Mouse (Mus musculus): ENCODE data around the gene Arhgef26. TPM values are rescaled to one million over a fixed set of nuclear protein-coding genes. Genes with fewer than 3 reads are reported as not detected.

The Arhgef26 gene
- total and polyA plus RNA-seq, 2 experiments: 10.4 to 29.2 TPM

DNA sequence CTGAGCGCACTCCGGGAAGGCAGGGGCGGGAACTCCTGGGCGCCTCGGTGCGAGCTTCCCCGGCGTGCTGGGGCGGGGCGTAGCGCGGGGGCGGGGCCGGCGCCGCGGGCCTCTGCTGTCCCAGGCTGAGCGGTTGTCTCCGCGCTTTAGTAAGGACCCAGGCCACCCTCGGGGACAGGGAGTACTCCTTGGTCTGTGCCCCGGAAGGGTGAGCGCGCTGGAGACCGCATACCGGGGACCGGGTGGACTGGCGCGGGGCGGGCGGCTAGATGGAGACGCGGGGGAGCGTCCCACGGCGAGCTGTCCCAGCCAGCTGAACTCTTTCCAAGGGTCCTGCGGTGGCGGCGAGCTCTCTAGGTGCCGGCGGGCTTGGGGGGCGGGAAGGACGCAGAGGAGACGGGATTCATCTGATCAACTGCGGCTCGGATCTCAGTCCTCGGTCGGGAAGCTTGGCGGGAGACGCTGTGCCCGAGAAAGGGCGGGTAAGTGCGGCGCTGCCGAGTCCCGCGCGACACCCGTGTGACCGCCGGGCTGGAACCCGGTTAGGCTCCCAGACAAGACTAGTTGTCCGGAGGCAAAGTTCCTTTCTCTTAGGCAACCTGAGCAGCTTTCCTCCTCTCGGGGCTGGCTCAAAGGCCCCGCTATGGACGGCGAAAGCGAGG is 841 bp downstream of the Arhgef26 start:
- H3K36me3 ChIP-seq (ENCODE audit: control insufficient read depth, insufficient read depth, low read length): peaks cover 22% of the 10 kb centered on the region
- TF ChIP-seq CTCF (IDR thresholded peaks at IDR 0.05; ENCODE audit: low read depth, low read length): no peak
- TF ChIP-seq POLR2A (IDR thresholded peaks at IDR 0.05; ENCODE audit: extremely low read depth, insufficient read depth, low read length): peak; percentile 89
- peaks cover 5% of the 10 kb centered on the region; the same call in 1 of the 2 replicates for H3K4me1 ChIP-seq (ENCODE audit: control insufficient read depth, insufficient read depth, low read length)
- H3K27me3 ChIP-seq (ENCODE audit: control insufficient read depth, insufficient read depth, low read length): no peaks in the 10 kb centered on the region
- H3K4me3 ChIP-seq (ENCODE audit: insufficient read depth, low read depth, low read length): peak overlapping the region; percentile 94
- H3K9ac ChIP-seq (ENCODE audit: low read depth, low read length): peak overlapping the region; percentile 98
- under 1% methylated on average over 67 of the region's 68 CpGs for WGBS
- DNase-seq (ENCODE audit: extremely low read depth, low read depth, low spot score): peak; percentile 70
- peaks cover 7% of the 10 kb centered on the region; the same call in 1 of the 2 replicates for H3K79me2 ChIP-seq (ENCODE audit: control insufficient read depth, insufficient read depth, low read length)
- peak overlapping the region; percentile 98 for H3K27ac ChIP-seq (replicated peaks; ENCODE audit: insufficient read depth, low read depth, low read length)

DNA sequence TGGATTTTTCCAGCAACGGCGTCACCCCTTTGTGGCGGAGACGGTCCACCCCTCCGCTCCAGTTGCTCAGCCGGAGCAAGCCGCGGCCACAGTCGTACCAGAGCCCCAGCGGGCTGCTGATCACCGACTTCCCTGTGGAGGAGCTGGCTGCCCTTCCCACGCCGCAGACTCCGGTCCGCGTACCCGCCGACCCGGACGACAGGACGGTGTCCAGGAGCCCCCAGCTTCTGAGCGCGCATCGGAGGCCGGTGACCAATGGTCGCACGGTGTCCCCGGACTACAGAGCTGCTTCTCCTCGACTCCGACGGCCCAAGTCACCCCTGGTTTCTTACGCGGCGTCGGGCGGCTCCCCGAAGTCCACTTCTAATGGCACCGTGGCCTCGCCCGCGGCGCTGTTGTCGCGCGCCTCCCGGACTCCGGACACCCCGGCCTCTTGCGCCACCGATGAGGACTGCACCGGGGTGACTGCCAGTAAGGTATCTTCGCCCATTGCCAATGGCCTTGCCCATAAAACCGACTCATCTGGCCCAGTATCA is 1.4 kb downstream of the Arhgef26 start:
- H3K9ac ChIP-seq (ENCODE audit: low read depth, low read length): peak overlapping the region; percentile 98
- peaks cover 25% of the 10 kb centered on the region for H3K36me3 ChIP-seq (ENCODE audit: control insufficient read depth, insufficient read depth, low read length)
- TF ChIP-seq CTCF (IDR thresholded peaks at IDR 0.05; ENCODE audit: low read depth, low read length): no peak
- TF ChIP-seq POLR2A (IDR thresholded peaks at IDR 0.05; ENCODE audit: extremely low read depth, insufficient read depth, low read length): peak; percentile 47
- peaks cover 5% of the 10 kb centered on the region; the same call in 1 of the 2 replicates for H3K4me1 ChIP-seq (ENCODE audit: control insufficient read depth, insufficient read depth, low read length)
- under 1% methylated on average over 53 of the region's 53 CpGs for WGBS
- peak overlapping the region; percentile 94 for H3K4me3 ChIP-seq (ENCODE audit: insufficient read depth, low read depth, low read length)
- peak overlapping the region; percentile 98 for H3K27ac ChIP-seq (replicated peaks; ENCODE audit: insufficient read depth, low read depth, low read length)
- DNase-seq (ENCODE audit: extremely low read depth, low read depth, low spot score): peak; percentile 84
- H3K27me3 ChIP-seq (ENCODE audit: control insufficient read depth, insufficient read depth, low read length): no peaks in the 10 kb centered on the region
- peaks cover 7% of the 10 kb centered on the region; the same call in 1 of the 2 replicates for H3K79me2 ChIP-seq (ENCODE audit: control insufficient read depth, insufficient read depth, low read length)

DNA sequence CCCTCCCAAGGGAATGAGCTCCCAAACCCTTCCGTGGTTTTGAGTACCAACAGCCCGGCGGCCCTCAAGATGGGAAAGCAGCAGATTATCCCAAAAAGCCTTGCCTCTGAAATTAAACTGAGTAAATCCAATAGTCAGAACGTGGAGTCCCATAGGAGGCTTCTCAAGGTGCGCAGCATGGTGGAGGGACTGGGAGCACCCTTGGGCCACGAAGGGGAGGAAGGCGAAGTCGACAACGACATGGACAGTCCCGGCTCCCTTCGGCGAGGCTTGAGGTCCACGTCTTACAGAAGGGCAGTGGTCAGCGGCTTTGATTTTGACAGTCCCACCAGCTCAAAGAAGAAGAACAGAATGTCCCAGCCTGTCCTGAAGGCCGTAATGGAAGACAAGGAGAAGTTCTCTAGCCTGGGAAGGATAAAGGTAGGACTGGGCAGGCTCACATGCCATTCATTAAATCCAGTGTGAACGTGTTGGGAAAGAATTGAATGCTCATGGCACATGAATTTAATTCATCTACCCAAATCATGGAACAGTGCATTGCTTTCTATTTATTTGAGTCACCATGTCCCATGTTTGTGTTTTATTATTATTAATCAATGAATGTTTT is 2.1 kb downstream of the Arhgef26 start:
- DNase-seq (ENCODE audit: extremely low read depth, low read depth, low spot score): peak; percentile 37
- TF ChIP-seq POLR2A (IDR thresholded peaks at IDR 0.05; ENCODE audit: extremely low read depth, insufficient read depth, low read length): no peak
- TF ChIP-seq CTCF (IDR thresholded peaks at IDR 0.05; ENCODE audit: low read depth, low read length): no peak
- peak overlapping the region; percentile 98 for H3K9ac ChIP-seq (ENCODE audit: low read depth, low read length)

DNA sequence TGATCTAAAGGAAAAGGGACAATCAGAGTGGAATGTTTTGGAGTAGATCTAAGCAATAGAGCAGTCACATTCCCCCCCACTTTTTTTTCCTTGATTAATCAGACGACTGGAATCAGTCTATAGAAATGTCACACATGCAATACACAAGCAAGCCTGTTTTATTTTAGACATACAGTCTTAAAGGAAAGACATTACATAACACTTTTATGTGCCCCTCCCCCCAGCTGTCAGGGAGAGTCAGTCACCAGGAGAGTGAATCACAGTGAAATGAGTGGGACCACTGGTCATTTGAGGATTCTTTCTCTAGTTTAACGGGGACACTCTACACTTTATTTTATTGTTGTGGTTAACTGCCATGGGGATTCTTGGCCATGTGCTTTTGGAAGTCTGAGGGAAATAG is 2.7 kb downstream of the Arhgef26 start:
- TF ChIP-seq POLR2A (IDR thresholded peaks at IDR 0.05; ENCODE audit: extremely low read depth, insufficient read depth, low read length) (no peak), CTCF (IDR thresholded peaks at IDR 0.05; ENCODE audit: low read depth, low read length) (no peak)
- H3K4me1 ChIP-seq (ENCODE audit: control insufficient read depth, insufficient read depth, low read length): peaks cover 5% of the 10 kb centered on the region; the same call in 1 of the 2 replicates
- no peaks in the 10 kb centered on the region for H3K27me3 ChIP-seq (ENCODE audit: control insufficient read depth, insufficient read depth, low read length)
- H3K4me3 ChIP-seq (ENCODE audit: insufficient read depth, low read depth, low read length): peak overlapping the region; percentile 94
- H3K79me2 ChIP-seq (ENCODE audit: control insufficient read depth, insufficient read depth, low read length): peaks cover 10% of the 10 kb centered on the region; the same call in 1 of the 2 replicates
- no peak overlapping the region for H3K27ac ChIP-seq (replicated peaks; ENCODE audit: insufficient read depth, low read depth, low read length)
- peaks cover 32% of the 10 kb centered on the region for H3K36me3 ChIP-seq (ENCODE audit: control insufficient read depth, insufficient read depth, low read length)
- peak; percentile 51 for DNase-seq (ENCODE audit: extremely low read depth, low read depth, low spot score)
- no peak overlapping the region for H3K9ac ChIP-seq (ENCODE audit: low read depth, low read length)
- WGBS: 31% methylated on average over 2 of the region's 2 CpGs

More for the DNA sequence above, 2.1 kb downstream of the Arhgef26 start:
- Histone ChIP-seq H3K27ac (replicated peaks; ENCODE audit: insufficient read depth, low read depth, low read length) (peak overlapping the region; percentile 98), H3K27me3 (ENCODE audit: control insufficient read depth, insufficient read depth, low read length) (no peaks in the 10 kb centered on the region), H3K4me3 (ENCODE audit: insufficient read depth, low read depth, low read length) (peak overlapping the region; percentile 94), H3K36me3 (ENCODE audit: control insufficient read depth, insufficient read depth, low read length) (peaks cover 29% of the 10 kb centered on the region), H3K79me2 (ENCODE audit: control insufficient read depth, insufficient read depth, low read length) (peaks cover 10% of the 10 kb centered on the region; the same call in 1 of the 2 replicates), H3K4me1 (ENCODE audit: control insufficient read depth, insufficient read depth, low read length) (peaks cover 5% of the 10 kb centered on the region; the same call in 1 of the 2 replicates)
- 18% methylated on average over 16 of the region's 16 CpGs for WGBS

DNA sequence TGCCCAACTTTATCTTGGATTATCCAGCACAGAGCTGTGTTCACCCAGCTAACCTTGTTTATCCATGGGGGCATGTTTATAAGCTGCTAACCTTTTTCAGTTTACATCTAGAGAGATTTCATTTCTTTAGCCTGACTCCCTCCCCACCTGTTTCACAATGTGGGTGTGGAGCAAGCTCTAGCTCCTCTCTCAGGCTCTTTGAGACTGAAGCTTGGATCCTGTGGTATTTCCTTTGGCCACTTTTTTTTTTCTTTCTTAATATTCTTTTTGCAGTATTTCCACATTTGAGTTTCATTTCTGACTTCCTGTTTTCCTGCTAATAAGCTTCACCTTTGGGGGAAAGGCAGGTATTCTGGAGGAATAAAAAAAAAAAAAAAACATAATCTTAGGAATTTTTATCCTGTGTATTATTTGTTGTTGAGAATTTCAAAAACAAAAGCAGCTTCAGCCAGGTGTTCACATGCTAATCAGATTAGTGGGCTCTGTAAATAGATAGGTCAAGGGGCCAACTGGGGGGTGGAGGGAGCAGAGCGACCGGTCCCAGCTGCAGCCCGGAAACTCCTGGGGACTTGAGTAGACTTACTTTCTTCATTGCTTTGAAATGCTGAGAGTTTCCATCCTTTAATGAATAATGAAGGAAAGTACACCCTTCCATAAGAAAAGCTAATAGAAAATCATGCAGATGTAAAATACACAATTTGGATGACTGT is 3.5 kb downstream of the Arhgef26 start:
- WGBS: 45% methylated on average over 3 of the region's 3 CpGs
- Histone ChIP-seq H3K27ac (replicated peaks; ENCODE audit: insufficient read depth, low read depth, low read length) (no peak overlapping the region), H3K4me3 (ENCODE audit: insufficient read depth, low read depth, low read length) (peak overlapping the region; percentile 94), H3K27me3 (ENCODE audit: control insufficient read depth, insufficient read depth, low read length) (no peaks in the 10 kb centered on the region), H3K36me3 (ENCODE audit: control insufficient read depth, insufficient read depth, low read length) (peaks cover 37% of the 10 kb centered on the region), H3K9ac (ENCODE audit: low read depth, low read length) (no peak overlapping the region; the same call in 1 of the 2 replicates), H3K4me1 (ENCODE audit: control insufficient read depth, insufficient read depth, low read length) (peaks cover 8% of the 10 kb centered on the region; the same call in 1 of the 2 replicates), H3K79me2 (ENCODE audit: control insufficient read depth, insufficient read depth, low read length) (peaks cover 10% of the 10 kb centered on the region; the same call in 1 of the 2 replicates)
- TF ChIP-seq POLR2A (IDR thresholded peaks at IDR 0.05; ENCODE audit: extremely low read depth, insufficient read depth, low read length) (no peak), CTCF (IDR thresholded peaks at IDR 0.05; ENCODE audit: low read depth, low read length) (no peak)
- peak; percentile 44 for DNase-seq (ENCODE audit: extremely low read depth, low read depth, low spot score)

Measured in liver, adult 2 months (tissue).